Mouse (Mus musculus) c-Kit-positive CD71-negative TER-119-negative erythroid progenitor cells, embryonic 14.5 days (primary cell): Measurements from ENCODE around the gene Card9.

Experiments used
- DNase-seq: peaks from one replicate; pipeline ENCODE4 v3.0.0-alpha.2; 2013; ENCODE audit warnings: low read depth

The Card9 gene

DNA sequence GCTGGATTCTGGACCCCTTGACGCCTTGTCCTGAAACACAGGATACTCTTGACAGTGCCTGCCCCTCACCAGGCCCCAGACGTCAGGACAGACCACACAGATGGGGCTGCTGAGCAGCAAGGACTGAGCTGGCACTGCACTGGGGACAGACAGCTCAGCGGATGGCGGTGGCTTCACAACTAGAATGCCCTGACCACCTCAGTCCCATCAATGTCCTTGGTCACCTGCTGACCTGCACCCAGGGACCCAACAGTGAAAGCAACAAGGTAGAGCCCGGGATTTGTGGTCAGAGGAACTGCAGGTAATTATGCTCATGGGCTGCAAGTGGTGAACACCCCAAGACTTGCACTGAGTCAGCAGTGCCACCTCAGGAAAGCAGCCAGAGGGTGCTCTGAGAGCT is 2.3 kb upstream of the Card9 start:
- DNase-seq = no peak

DNA sequence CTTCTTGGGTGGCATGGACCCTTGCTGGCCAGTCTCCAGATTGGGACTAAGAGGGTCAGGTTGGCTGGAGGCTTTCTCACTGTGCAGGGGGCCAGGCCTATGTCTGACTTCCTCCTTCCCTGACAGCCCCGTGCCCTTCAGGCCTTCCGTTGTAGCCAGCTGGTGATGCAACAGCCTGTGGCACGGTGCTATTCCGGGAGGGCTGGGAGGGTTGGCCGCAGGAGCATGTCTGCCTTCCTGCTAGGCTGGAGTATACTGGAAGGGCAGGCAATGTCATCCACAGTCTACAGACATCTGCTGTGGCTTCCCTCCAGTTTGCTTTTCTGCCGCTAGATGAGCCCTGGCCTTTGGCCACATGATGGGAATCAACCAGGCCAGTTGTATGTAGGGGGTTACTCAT is 735 bp downstream of the Card9 start:
- DNase-seq = peak; percentile 44

DNA sequence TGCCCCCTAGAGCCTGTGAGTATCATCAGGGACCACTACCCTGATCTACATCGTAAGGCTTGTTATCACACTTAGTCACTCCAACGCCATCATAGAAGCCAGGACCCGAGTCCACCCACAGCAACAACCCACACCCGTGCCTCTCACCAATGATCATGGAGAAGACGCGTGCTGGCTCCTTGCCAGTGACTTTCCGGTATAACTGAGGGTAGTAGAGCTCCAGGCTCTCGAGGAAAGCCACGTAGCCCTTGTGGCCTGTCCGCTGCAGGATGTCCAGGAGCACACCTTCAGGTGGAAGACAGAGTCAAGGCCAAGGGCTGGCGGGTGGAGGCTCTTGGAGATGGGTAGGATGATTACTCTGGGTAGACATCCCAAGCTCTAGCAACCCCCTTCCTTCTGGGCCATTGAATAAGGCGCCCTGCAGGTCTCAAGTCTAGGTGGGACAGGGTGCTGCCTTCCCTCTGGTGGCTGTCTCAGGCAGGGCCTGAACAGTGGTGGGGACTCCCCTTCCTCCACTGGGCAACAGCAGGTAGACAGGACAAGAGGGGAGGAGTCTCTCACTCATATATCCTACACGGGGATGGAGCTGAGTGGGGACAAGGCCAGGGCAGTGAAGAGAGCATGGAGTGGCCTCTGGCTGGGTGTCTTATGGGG is 1.9 kb downstream of the Card9 start:
- DNase-seq = no peak

DNA sequence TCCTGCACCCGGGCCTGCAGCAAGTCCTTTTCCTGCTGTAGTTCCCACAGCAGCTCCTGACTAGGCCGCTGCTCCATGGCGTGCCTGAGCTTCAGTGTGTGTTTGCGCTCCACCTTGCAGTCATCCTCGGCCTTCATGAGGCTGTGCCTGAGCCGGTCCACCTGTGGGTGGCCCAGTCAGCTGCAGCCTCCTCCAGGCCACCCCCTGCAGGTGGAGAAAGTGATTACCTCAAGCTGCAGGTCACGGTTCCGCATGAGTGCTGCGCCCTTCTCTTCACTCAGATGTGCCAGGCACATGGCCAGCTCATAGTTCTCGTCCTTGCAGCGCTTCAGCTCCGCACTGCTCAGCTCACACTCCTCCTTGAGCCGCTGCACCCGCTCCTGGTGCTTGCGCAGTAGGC is 3.2 kb downstream of the Card9 start:
- DNase-seq = no peak

DNA sequence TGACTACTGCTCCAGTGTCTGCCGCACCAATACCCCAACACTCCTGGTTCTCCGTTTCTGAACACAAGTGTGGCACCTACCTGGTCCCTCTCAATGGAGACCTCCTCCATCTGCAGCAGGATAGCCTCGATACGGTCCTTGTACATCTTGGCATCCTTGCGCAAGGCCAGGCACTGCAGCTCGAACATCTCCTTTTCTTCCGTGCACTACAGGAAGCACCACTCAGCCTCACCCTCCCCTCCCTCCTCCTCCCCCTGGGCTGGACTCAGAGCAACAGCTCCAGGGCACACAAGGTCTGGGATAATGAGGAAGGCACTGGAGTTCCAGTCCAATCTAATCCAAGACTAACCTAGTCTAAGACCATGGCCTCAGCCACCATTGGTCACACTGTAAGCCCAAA is 4.0 kb downstream of the Card9 start:
- no peak for DNase-seq

DNA sequence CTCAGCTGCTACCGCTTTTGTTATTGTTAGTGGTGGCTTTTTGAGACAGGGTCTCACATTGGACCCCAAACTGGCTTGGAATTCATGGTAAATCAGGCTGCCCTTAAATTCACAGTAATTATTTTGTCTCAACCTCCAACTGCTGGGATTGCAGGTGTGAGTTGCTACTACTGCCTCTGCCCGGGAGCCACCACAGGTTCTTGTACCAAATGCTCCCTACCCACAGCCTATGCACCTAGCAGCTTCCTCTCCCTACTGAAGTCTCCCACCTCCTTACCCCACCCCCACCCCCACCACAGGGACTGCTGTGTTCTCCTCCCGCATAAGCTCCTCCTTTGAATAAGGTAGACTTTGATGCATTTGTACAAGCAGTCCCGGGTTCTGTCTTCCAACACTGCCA is 4.5 kb downstream of the Card9 start:
- DNase-seq = no peak

DNA sequence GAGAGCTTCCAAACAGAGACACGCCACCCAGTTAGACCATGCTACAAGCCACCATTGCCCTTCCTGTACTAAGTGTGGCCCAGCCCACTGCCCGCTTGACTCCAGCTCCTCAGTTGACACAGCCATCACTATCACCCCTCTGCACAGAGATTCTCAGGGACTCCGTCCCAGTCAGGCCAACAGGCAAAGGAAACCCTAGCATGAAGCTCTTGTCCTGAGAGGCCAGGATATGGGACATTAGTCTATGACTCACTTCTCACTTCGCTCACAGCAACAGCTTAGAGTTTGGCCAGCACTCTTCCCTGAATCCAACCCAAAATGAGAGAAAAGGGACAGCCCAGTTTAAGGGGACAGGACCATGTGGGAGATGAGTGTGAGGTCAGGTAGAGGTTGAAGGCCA is 6.3 kb downstream of the Card9 start:
- DNase-seq = no peak

DNA sequence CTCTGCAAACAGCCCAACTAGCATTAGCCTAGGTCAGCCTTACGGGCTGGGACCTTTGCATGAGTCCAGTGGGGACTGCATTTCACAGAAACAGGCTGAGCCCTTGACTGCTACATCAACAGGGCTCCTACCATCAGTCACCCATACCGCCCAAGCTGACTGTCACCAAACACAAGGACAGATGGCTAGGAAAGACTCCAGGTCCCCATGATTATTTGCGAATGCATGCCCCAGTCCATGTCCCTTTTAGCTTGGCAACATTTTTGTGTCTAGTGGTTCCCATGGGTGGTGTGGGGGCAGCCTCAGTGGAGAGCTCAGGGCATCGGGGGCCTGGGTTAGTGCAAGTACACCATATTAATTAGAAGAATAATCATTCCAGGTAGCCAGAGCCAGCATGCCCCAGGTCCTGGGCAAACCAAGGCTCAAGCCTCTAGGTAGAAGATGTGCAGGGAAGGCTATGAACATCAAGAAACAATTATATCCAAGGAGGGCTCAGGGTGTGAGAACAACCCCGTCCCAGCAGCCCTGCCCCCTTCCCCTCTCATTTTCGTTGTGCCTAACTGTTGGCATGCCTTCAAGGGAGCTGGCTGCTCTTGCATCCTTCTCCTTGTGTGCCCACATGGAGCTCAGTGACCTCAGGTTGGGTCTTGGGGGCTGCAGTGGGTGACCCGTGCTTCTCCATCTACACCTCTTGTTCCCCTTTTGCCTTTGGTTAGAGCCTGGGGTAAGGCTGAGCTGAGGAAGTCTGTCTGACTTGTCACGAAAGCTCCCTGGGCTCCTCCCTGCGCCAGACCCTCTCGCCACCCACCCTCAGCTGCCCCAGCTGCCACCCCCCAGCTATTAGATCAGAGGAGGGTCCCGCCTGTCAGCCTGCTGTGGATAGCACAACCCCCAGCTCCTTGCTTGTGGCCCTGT is 7.4 kb downstream of the Card9 start:
- no peak for DNase-seq

DNA sequence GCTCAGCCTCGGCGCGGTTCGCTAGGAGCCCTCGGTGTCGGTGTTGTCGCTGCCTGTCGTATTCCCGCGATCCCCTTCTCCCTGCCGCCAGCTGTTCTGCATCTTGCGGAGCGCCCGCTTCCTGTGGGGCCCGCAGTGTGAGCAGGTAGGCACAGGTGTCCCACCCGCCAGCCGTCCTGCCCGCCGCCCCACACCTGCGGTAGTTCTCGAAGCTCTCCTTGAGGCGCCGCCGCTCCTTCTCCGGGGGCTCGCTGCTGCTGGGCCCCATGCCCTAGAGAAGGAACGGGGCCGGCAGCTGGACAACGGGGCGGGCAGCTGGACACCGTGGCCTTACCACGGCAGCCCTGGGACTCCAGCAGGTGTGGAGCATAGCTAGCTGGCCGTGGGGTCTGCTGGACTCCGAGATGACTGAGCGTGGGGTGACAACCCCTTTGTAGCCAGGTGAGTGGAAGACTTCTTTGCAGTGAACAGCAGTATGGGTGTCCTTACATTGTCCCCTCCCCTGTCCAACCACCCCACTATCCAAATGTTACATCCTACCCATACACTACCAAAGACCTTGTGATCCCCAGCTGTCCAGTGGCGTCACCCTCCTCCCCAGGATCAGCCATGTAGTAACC is 8.3 kb downstream of the Card9 start:
- no peak for DNase-seq

DNA sequence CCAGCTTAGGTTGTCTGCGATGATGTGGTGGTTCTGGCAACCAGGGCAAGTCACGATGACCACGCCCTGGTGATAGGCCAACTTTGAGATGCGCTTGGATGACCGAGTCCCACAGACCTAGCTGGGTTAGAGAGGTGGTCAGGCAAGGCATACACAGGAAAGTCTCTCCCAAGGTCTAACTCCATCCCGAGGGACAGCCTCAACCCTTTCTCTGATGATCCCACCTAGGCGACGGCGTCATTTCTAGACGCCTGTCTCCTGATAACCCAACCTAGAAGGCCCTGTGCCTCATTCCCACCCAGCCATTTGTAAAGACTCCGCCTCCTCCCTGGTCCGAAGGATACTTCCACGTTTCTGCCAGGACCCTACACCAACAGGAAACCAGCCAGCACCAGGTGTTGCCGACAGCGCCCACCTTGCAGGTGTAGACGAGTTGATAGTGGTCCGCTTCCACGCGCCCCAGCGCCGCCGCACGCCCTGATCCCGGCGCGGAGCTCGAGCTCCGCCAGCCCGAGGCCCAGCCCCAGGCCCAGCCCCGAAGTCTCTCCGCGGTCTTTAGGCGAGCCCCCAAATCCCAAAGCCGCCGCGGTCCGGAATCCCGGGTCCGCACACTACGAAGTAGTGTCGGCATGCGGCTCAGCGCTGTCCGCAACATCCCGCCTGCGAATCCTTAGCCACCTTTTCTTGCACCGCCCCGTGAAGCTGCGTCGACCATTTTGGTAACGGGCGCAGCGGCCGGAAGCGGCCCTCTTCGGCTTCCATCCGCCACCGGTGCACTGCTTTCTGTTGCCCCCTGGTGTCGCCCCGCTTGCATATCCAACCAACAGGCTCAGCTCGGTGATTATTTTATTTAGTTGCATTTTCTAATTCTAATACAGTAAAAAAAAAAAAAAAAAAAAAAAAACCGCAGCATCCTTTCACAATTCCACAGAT is 9.1 kb downstream of the Card9 start, which contains the start of gene Dnlz:
TSS of gene Dnlz (minus strand) at position 753 of the 933 bp plus-strand sequence.
- peak; percentile 82 for DNase-seq

DNA sequence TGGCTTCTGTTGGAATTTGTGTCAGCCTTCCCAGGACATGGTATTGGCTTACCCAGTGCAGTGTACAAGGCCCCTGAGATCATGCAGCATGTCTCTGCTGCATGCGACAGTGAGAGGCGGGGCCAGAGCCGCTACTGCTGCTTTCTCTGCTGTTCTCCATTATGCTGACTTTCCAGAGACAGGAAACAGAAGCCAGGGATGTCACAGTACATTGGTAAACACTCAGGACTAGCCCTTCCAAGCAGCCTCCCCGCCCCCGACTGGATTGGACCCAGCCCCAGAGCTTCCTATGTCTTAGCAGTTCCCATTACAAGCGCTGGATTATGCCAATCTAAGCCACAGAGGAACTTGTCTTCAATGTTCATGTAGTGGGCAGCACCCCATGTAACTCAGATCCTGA is 12.5 kb downstream of the Card9 start:
- no peak for DNase-seq

DNA sequence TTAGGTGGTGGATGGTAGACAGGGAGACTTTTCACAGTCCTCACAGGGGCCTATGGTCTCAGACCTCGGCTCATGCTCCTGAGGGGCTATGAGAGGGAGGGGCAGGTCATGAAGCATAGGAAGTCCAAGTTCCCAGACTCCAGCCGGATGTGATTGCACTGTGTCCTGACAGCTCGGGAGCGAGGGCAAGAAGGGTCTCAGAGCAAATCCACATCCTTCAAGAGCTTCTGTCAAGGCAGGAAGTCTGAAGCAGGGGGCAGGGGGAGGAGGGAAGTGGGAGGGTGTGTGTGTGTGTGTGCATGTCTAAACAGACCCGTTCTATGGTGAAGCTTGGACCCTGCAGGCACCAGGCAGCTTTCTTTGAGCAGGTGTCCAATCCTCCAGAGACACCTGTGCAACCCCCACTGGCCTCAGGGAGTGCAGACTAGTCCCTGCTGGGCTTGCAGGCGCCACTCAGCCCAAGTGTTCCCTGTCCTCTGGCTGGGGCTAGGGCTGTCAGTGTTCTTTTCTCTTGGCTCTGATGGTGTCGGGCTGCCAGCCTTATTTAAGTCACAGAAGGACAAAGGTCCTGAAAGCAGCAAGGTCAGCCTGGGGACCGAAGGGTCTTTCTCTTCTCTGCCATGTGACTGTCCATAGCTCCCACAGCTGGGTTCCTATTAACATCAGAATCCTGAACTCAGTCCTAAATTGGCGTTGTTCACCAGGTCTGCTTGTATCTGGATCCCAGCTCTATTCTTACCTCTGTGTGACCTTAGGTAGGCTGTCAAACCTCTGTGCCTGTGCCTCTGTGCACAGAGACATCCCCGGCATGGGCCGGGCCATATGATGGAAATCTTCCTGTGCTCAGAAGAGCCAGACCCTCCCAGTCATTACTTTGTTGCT is 17.9 kb downstream of the Card9 start:
- DNase-seq = no peak

DNA sequence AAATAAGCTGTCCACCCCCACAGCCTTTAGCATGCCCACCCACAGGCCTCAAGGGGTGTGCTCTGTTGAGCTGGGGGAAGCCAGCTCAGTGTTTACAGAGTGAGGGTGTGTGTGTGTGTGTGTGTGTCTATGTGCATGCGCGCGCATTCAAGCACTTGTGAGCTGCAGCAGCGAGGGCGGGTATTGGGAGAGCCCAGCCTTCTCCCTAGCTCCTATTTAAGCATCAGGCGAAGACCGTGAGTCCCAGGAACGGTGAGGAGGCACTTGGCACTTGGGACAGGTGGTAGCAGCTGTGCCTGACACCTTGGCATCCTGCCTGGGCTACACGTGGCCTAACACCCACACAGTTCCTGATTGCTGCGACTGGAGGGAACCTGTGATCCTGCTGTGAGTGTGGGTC is 18.7 kb downstream of the Card9 start:
- DNase-seq = no peak

DNA sequence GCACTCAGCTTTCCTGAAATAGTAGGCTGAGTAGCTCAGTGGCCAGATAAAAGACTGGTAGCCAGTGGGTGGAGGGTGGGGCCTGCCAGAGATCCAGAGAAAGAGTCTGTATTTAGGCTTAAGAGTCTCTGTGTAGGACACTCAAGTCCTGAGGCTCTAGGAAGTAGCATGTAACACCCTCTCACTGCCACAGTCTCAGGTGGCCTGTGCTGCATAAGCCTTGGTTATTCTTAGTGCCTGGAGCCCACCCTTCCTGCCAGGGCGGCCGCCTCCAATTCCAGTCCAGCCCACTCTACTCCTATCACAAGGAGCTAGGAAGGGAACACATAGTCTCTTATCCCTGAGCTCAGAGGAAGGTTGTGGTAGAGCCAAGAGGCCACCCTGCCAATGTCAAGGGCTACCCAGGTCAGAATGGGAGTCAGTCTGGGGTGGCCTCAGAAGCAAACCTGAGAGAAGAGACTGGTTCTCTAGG is 19.2 kb downstream of the Card9 start:
- DNase-seq = no peak

DNA sequence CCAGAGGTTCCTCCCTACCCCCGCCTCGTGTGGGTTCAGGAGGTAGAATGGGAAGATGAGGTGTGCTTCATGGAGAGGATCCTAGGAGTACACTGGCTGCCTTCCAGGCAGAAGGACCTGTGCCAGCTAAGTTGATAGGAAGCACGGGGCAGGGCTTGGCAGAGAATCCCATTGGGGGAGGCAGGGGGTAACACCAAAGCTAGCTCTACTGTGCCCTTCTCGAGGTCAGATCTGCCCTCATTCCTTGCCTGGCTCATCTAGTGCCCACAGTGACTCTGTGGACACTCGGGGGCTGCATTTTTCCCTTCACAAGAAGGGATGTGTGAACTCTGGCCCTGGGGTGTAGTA is 21.5 kb downstream of the Card9 start:
- DNase-seq = no peak

DNA sequence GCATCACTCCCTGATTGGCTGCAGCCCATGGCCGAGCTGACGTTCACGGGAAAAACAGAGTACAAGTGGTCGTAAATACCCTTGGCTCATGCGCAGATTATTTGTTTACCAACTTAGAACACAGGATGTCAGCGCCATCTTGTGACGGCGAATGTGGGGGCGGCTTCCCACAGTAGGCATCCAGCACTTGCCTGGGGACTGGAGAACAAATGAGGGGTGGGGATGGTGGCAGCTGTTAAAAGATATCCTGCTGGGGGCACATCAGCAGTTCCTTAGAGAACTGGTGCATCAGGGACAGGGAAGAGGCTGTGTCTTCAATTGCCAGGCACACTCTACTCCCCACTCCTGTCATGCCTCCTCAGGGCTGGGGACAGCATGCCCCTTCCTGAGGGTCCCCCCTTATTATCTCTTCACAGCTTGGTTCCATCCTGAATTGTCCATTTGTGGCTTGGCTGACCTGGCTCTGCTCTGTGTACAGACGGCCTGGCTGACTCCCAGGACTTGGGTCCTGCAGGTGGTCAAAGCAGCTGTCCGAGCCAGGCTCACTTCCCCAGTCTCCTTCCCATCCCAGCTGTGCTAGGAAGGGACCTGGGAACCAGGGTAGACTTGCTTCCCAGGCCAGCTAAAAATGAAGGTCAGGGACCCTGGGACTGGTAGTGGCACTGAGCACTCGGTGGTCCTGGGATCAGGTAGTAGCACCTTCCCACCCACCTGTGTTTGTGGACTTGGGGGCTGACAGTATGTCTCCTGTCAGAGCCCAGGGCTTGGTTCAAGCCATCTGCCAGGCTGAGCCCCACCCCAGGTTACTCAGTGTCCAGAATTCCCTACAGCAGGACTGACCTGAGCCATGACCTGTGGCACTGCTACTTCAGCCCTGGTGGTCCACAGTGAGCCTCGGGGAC is 22.2 kb downstream of the Card9 start:
- DNase-seq = no peak

DNA sequence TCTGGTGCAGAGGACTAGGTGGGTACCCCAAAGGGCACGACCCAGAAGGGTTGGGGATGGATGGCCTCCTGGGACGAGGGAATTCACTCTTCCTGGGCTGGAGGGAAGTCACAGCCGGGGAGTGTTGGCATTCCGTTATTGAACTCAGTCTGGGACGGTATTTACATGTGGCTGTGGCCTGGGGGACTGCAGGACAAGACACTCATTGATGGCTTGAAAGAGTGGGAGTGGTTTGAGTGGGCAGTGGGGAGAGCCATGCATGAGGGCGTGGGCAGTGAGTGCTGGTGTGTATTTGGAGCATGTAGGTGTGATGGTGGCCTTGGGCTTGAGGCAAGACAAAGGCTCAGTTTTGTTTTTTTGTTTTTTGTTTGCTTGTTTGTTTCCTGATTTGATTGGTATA is 30.0 kb downstream of the Card9 start:
- no peak for DNase-seq

DNA sequence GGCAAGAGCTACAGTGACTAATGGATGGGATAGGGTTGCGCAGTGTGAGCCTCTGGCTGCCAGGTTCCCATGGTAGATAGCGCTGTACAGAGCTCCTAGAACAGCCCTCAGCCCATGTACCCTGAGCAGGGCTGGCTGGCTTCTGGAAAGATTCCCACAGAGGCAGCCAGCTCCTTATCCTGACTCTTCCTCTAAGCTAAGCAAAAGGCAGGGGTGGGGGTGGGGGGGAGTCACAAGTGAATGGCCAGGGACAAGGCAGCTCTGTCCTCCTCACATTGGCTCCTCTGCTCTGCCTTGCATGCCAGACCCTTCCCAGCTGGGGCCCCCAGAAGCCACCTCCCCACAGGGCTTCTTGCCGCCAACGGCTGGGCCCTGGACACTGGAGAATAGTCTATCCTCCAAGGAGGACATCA is 30.7 kb downstream of the Card9 start:
- no peak for DNase-seq

DNA sequence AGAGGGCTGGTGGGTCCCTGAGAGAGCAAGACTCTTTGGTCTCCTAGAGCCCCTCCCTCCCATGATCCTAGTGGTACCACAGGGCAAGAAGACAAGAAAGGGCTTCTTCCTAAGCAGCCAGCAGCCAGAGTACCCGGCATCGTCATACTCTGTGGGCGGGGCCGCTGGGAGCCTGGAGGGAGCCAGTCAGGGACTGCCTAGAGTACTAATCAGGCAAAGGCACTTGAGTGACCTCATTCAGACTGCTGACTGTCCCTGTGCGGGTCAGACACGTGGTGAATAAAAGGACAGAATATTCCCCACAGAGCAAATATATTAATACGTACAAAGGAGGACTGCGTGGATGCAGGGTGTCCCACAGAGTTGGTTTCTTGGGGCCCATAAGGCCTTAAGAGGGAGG is 31.3 kb downstream of the Card9 start:
- no peak for DNase-seq

DNA sequence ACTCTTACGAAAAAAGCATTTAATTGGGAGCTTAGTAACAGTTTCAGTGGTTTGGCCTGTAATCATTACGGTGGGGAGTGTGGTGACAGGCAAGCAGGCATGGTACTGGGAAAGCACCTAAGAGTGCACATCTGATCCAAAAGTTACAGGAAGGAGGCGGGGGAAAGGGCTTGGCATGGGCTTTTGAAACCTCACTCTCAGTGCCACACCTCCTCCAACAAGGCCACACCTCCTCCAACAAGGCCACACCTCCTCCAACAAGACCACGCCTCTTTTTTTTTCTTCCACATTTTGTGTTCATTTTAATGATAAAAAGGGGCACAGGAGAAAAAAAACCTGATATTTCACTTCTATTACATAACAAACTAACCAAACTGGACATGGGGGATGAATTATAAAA is 32.9 kb downstream of the Card9 start:
- DNase-seq = no peak
